In genomic region chr12:112816294-112816693, GRCm38 (mm10) we compare ENCODE assay signal across 9 mouse cellular contexts. TPM values are rescaled to one million over a fixed set of nuclear protein-coding genes. Genes with fewer than 3 reads are reported as not detected.
A peak's percentile ranks its signal among the peaks of the same experiment; 100 is the strongest.
DNase-seq lines count a peak whose midpoint lies in the region; ATAC-seq and TF ChIP-seq lines count a peak whose summit lies in the region.
"Had no signal": no experiment of that assay in that cellular context is flagged by ENCODE, and none has a peak within 500 bp of the region (broad histone marks: within the 10 kb centered on the region; RNA-seq: fewer than 3 reads in every experiment).

No protein-coding gene starts in this region.

- H3K9me3 ChIP-seq in kidney, embryonic 16.5 days (ENCODE audit: low read length): no peaks in the 10 kb centered on the region
- no peaks in the 10 kb centered on the region for H3K9me3 ChIP-seq in CH12.LX (replicated peaks; ENCODE audit: low read length)
- H3K9me3 ChIP-seq in liver, postnatal 0 days (ENCODE audit: low read length): no peaks in the 10 kb centered on the region
- H3K9me3 ChIP-seq in forebrain, embryonic 16.5 days (ENCODE audit: control insufficient read depth, low read length): no peaks in the 10 kb centered on the region

- H3K4me1 ChIP-seq in kidney, embryonic 16.5 days (ENCODE audit: insufficient read depth, low read length): no peaks in the 10 kb centered on the region; the same call in 1 of the 2 replicates
- peaks cover 0 to 8% of the 10 kb centered on the region in 2 experiments; a peak in 1 of 4 replicates for H3K4me1 ChIP-seq in CH12.LX (ENCODE audit: control insufficient read depth in 1 of 2, insufficient read depth in 2 of 2)
- H3K4me1 ChIP-seq in liver, postnatal 0 days (ENCODE audit: insufficient read depth): no peaks in the 10 kb centered on the region
- H3K4me1 ChIP-seq in forebrain, embryonic 16.5 days (replicated peaks; ENCODE audit: control insufficient read depth, insufficient read depth, low read length): no peaks in the 10 kb centered on the region

- TF ChIP-seq CTCF in CH12.LX (conservative IDR thresholded peaks at IDR 0.05 in 1 of 2, IDR thresholded peaks at IDR 0.05 in 1 of 2; ENCODE audit: low read depth in 2 of 2, low read length in 2 of 2): peak; percentile 84 to 91
- TF ChIP-seq CTCF in liver, postnatal 0 days (IDR thresholded peaks at IDR 0.05; ENCODE audit: low read depth): peak; percentile 87

- TF ChIP-seq POLR2A in CH12.LX (IDR thresholded peaks at IDR 0.05; ENCODE audit: low read depth, low read length): no peak

- peaks cover 15% of the 10 kb centered on the region for H3K79me2 ChIP-seq in CH12.LX (replicated peaks; ENCODE audit: control insufficient read depth, extremely low read depth, insufficient read depth, poor library complexity, severe bottlenecking)

- ATAC-seq in kidney, embryonic 16.5 days (ENCODE audit: low FRiP score, low TSS enrichment): no peak
- ATAC-seq in frontal cortex, adult (ENCODE audit: low TSS enrichment): peak; percentile 53; the same call in 1 of the 2 replicates
- 0 out of 2 replicates have a peak, but pooled peaks have one; percentile 15 for ATAC-seq in liver, postnatal 0 days
- no peak for ATAC-seq in forebrain, embryonic 16.5 days

- no peaks in the 10 kb centered on the region for H3K27me3 ChIP-seq in kidney, embryonic 16.5 days (ENCODE audit: insufficient read depth, low read length)
- no peaks in the 10 kb centered on the region for H3K27me3 ChIP-seq in CH12.LX (replicated peaks)
- no peaks in the 10 kb centered on the region for H3K27me3 ChIP-seq in liver, postnatal 0 days (ENCODE audit: insufficient read depth, low read length)
- no peaks in the 10 kb centered on the region for H3K27me3 ChIP-seq in forebrain, embryonic 16.5 days (replicated peaks; ENCODE audit: control insufficient read depth, insufficient read depth, low read length)

- H3K27ac ChIP-seq in kidney, embryonic 16.5 days (ENCODE audit: low read length): no peak overlapping the region
- no peak overlapping the region for H3K27ac ChIP-seq in CH12.LX (ENCODE audit: insufficient read depth, low read depth)
- no peak overlapping the region for H3K27ac ChIP-seq in liver, postnatal 0 days (ENCODE audit: low read depth)
- H3K27ac ChIP-seq in forebrain, embryonic 16.5 days (ENCODE audit: low read length): no peak overlapping the region

- in situ Hi-C loops in CH12.LX (cut with MboI; ENCODE audit: low pct_ligation_motif_present, low pct_unique_long_range_greater_than_20kb, low sequenced_read_pairs): no loop called here

- no peak overlapping the region for H3K4me2 ChIP-seq in kidney, embryonic 16.5 days (replicated peaks; ENCODE audit: low read depth, low read length)
- no peak overlapping the region for H3K4me2 ChIP-seq in CH12.LX (ENCODE audit: insufficient read depth, low read depth, poor library complexity, severe bottlenecking)
- H3K4me2 ChIP-seq in liver, postnatal 0 days (ENCODE audit: low read depth, low read length): no peak overlapping the region
- no peak overlapping the region for H3K4me2 ChIP-seq in forebrain, embryonic 16.5 days (ENCODE audit: low read length)

- dilution Hi-C loops in CH12.LX (cut with MboI; ENCODE audit: extremely low pct_ligation_motif_present, extremely low pct_unique_long_range_greater_than_20kb, low sequenced_read_pairs): loop anchor here (10.0 kb wide), 1 partner anchor 71 kb away; no protein-coding TSS in a partner anchor

- 65% methylated on average over 4 of the region's 4 CpGs for WGBS in kidney, embryonic 16.5 days
- 55% methylated on average over 4 of the region's 4 CpGs for WGBS in liver, postnatal 0 days (ENCODE audit: insufficient replicate concordance)
- 53% methylated on average over 4 of the region's 4 CpGs for WGBS in forebrain, embryonic 16.5 days

- no peak overlapping the region for H3K9ac ChIP-seq in kidney, embryonic 16.5 days (replicated peaks; ENCODE audit: low read length)
- H3K9ac ChIP-seq in CH12.LX (ENCODE audit: insufficient read depth, low read depth): no peak overlapping the region
- H3K9ac ChIP-seq in liver, postnatal 0 days (replicated peaks): no peak overlapping the region
- H3K9ac ChIP-seq in forebrain, embryonic 16.5 days (replicated peaks; ENCODE audit: low read depth, low read length): no peak overlapping the region

- H3K36me3 ChIP-seq in kidney, embryonic 16.5 days (ENCODE audit: insufficient read depth, low read length): peaks cover 42% of the 10 kb centered on the region
- H3K36me3 ChIP-seq in CH12.LX (replicated peaks in 1 of 2; ENCODE audit: control insufficient read depth in 1 of 2, insufficient read depth in 1 of 2, low read length in 1 of 2): peaks cover 45 to 93% of the 10 kb centered on the region in 2 experiments
- peaks cover 43% of the 10 kb centered on the region for H3K36me3 ChIP-seq in liver, postnatal 0 days (replicated peaks; ENCODE audit: insufficient read depth, low read length)
- peaks cover 20% of the 10 kb centered on the region for H3K36me3 ChIP-seq in forebrain, embryonic 16.5 days (ENCODE audit: control insufficient read depth, insufficient read depth)

- no peak for TF ChIP-seq EP300 in CH12.LX (IDR thresholded peaks at IDR 0.05; ENCODE audit: low read length)
- TF ChIP-seq EP300 in liver, postnatal 0 days (IDR thresholded peaks at IDR 0.05; ENCODE audit: low read depth): no peak

- H3K4me3 ChIP-seq in kidney, embryonic 16.5 days (ENCODE audit: low read length): no peak overlapping the region
- H3K4me3 ChIP-seq in CH12.LX (replicated peaks in 1 of 3; ENCODE audit: low read depth in 2 of 3, low read length in 2 of 3, poor library complexity in 1 of 3): no peak overlapping the region
- no peak overlapping the region for H3K4me3 ChIP-seq in liver, postnatal 0 days (ENCODE audit: low read depth, low read length)
- H3K4me3 ChIP-seq in forebrain, embryonic 16.5 days (replicated peaks; ENCODE audit: low read length): no peak overlapping the region
- H3K4me3 ChIP-seq: erythroblast, embryonic 14.5 days had no signal

- TF ChIP-seq RAD21 in CH12.LX (IDR thresholded peaks at IDR 0.05; ENCODE audit: low read depth, low read length): peak; percentile 49

- peak; percentile 59 for DNase-seq in kidney, adult 11 months
- peak; percentile 51 for DNase-seq in CH12.LX (ENCODE audit: extremely low read depth)
- DNase-seq in adrenal gland, postnatal 25 days: peak; percentile 60
- DNase-seq in liver, postnatal 0 days: peak; percentile 67
- peak; percentile 66 for DNase-seq in right cerebral cortex, postnatal 25 days

TF ChIP-seq in CH12.LX, 34 proteins besides CTCF, POLR2A, EP300 and RAD21 (continues in another document):
- TF ChIP-seq ZNF384 (IDR thresholded peaks at IDR 0.05; ENCODE audit: low read depth, low read length) (no peak), SMC3 (IDR thresholded peaks at IDR 0.05; ENCODE audit: low read depth, low read length) (peak; percentile 82), ETS1 (conservative IDR thresholded peaks at IDR 0.05; ENCODE audit: low read depth, low read length) (no peak), CHD1 (IDR thresholded peaks at IDR 0.05; ENCODE audit: low read depth, low read length) (no peak), UBTF (IDR thresholded peaks at IDR 0.05; ENCODE audit: low read depth, low read length) (no peak), NELFE (IDR thresholded peaks at IDR 0.05; ENCODE audit: low read depth, low read length) (no peak), E2F4 (IDR thresholded peaks at IDR 0.05; ENCODE audit: insufficient replicate concordance, low read depth, low read length) (no peak)

RNA-seq across cellular contexts. Expression of gene Clba1, which starts 7.6 kb away (rescaled TPM):
- polyA plus RNA-seq in kidney, embryonic 16.5 days (2015; fragmentation: Nextera tagmentation; extraction: Ambion mirVana): 14.0 and 14.7 TPM in 2 replicates
- total RNA-seq in CH12.LX (2012; rRNA removed) (3.1 and 3.5 TPM in 2 replicates), CH12.LX (2014; rRNA removed) (2.5 TPM in 2 replicates)
- polyA plus RNA-seq in CH12.LX (2012; ENCODE audit: insufficient read length, low read depth): 3.0 and 3.5 TPM in 2 replicates
- total RNA-seq in adrenal gland, postnatal 25 days (2021): 7.7 and 10.0 TPM in 2 replicates
- polyA plus RNA-seq in liver, postnatal 0 days (2015; fragmentation: Nextera tagmentation; extraction: Ambion mirVana): 0.69 TPM in 2 replicates
- 14.3 and 17.3 TPM in 2 replicates for polyA plus RNA-seq in forebrain, embryonic 16.5 days (2015; fragmentation: Nextera tagmentation; extraction: Ambion mirVana)
- polyA plus RNA-seq: erythroblast, embryonic 14.5 days had no signal

RNA-seq across cellular contexts. Expression of gene Cdca4, which starts 12.9 kb away (rescaled TPM):
- 113 and 124 TPM in 2 replicates for polyA plus RNA-seq in kidney, embryonic 16.5 days (2015; fragmentation: Nextera tagmentation; extraction: Ambion mirVana)
- total RNA-seq in CH12.LX (2012; rRNA removed): 78.0 and 90.6 TPM in 2 replicates
- total RNA-seq in CH12.LX (2014; rRNA removed): 111 and 128 TPM in 2 replicates
- polyA plus RNA-seq in CH12.LX (2012; ENCODE audit: insufficient read length, low read depth): 68.3 and 78.0 TPM in 2 replicates
- total RNA-seq in adrenal gland, postnatal 25 days (2021): 15.5 and 15.9 TPM in 2 replicates
- 29.8 and 30.4 TPM in 2 replicates for polyA plus RNA-seq in liver, postnatal 0 days (2015; fragmentation: Nextera tagmentation; extraction: Ambion mirVana)
- 71.0 and 80.9 TPM in 2 replicates for polyA plus RNA-seq in forebrain, embryonic 16.5 days (2015; fragmentation: Nextera tagmentation; extraction: Ambion mirVana)

RNA-seq across cellular contexts. Expression of gene Ahnak2, which starts 13.8 kb away (rescaled TPM):
- 0.91 and 1.2 TPM in 2 replicates for polyA plus RNA-seq in kidney, embryonic 16.5 days (2015; fragmentation: Nextera tagmentation; extraction: Ambion mirVana)
- 16.2 and 27.7 TPM in 2 replicates for total RNA-seq in CH12.LX (2012; rRNA removed)
- 2.0 and 3.1 TPM in 2 replicates for total RNA-seq in CH12.LX (2014; rRNA removed)
- polyA plus RNA-seq in CH12.LX (2012; ENCODE audit: insufficient read length, low read depth): 14.4 and 14.6 TPM in 2 replicates
- total RNA-seq in adrenal gland, postnatal 25 days (2021): 5.1 and 5.7 TPM in 2 replicates
- polyA plus RNA-seq in liver, postnatal 0 days (2015; fragmentation: Nextera tagmentation; extraction: Ambion mirVana): 0.22 and 0.36 TPM in 2 replicates
- 1.2 TPM in 2 replicates for polyA plus RNA-seq in forebrain, embryonic 16.5 days (2015; fragmentation: Nextera tagmentation; extraction: Ambion mirVana)

RNA-seq across cellular contexts. Expression of gene Gpr132, which starts 51.7 kb away (rescaled TPM):
- polyA plus RNA-seq in kidney, embryonic 16.5 days (2015; fragmentation: Nextera tagmentation; extraction: Ambion mirVana): 0.15 and 0.22 TPM in 2 replicates
- total RNA-seq in CH12.LX (2012; rRNA removed): 31.1 and 44.7 TPM in 2 replicates
- 19.4 and 24.4 TPM in 2 replicates for total RNA-seq in CH12.LX (2014; rRNA removed)
- 50.9 and 62.1 TPM in 2 replicates for polyA plus RNA-seq in CH12.LX (2012; ENCODE audit: insufficient read length, low read depth)
- 0.12 TPM in 1 of 2 replicates, not detected in the other for total RNA-seq in adrenal gland, postnatal 25 days (2021)
- 0.26 and 0.34 TPM in 2 replicates for polyA plus RNA-seq in liver, postnatal 0 days (2015; fragmentation: Nextera tagmentation; extraction: Ambion mirVana)
- not detected in 2 replicates for polyA plus RNA-seq in forebrain, embryonic 16.5 days (2015; fragmentation: Nextera tagmentation; extraction: Ambion mirVana)

RNA-seq across cellular contexts. Expression of gene Pld4, which starts 55.8 kb away (rescaled TPM):
- 7.3 and 7.4 TPM in 2 replicates for polyA plus RNA-seq in kidney, embryonic 16.5 days (2015; fragmentation: Nextera tagmentation; extraction: Ambion mirVana)
- total RNA-seq in CH12.LX (2012; rRNA removed) (149 and 155 TPM in 2 replicates), CH12.LX (2014; rRNA removed) (112 and 117 TPM in 2 replicates)
- 196 and 226 TPM in 2 replicates for polyA plus RNA-seq in CH12.LX (2012; ENCODE audit: insufficient read length, low read depth)
- total RNA-seq in adrenal gland, postnatal 25 days (2021): 6.4 and 6.8 TPM in 2 replicates
- 20.9 and 22.4 TPM in 2 replicates for polyA plus RNA-seq in liver, postnatal 0 days (2015; fragmentation: Nextera tagmentation; extraction: Ambion mirVana)
- 4.0 and 5.3 TPM in 2 replicates for polyA plus RNA-seq in forebrain, embryonic 16.5 days (2015; fragmentation: Nextera tagmentation; extraction: Ambion mirVana)

Comparison
In these comparisons a context has a peak if more than half of its experiments do, and no peak if none do; other contexts are left out.
1. ATAC-seq: peak in frontal cortex, adult (single experiment) and liver, postnatal 0 days (single experiment); none in kidney, embryonic 16.5 days (single experiment) and forebrain, embryonic 16.5 days (single experiment).
2. Peak in every context shown above with its lines, with median percentiles within 50 percentile points of each other: DNase-seq.